Mouse (Mus musculus) heart, embryonic 14.5 days (tissue): Measurements from ENCODE around the gene Gm49333. TPM values are rescaled to one million over a fixed set of nuclear protein-coding genes. Genes with fewer than 3 reads are reported as not detected.

ENCODE experiments used
- ATAC-seq: fragments of 200-750 bp; cut with Nextera tagmentation; 2 replicates; pipeline ENCODE4 v1.8.0; 2017; ENCODE audit warnings: low read depth, moderate TSS enrichment; ENCODE audit not compliant: insufficient number of reproducible peaks, insufficient read depth, low FRiP score
- H3K27ac ChIP-seq, 2 experiments: fragments of 200-500 bp in 1 of 2; fragments of 300-500 bp in 1 of 2; sonication (generic) in 1 of 2; replicated peaks in 1 of 2; 2 replicates each; pipeline ENCODE4 v1.5.1; 2012 to 2014; ENCODE audit warnings: low read depth in 2 of 2, low read length in 2 of 2, control low read depth in 1 of 2, mild to moderate bottlenecking in 1 of 2, mixed read lengths in 1 of 2; ENCODE audit not compliant: control insufficient read depth in 1 of 2, insufficient read depth in 1 of 2
- H3K27me3 ChIP-seq: fragments of 300-500 bp; sonication (generic); 2 replicates; pipeline ENCODE4 v1.6.1; 2014; ENCODE audit warnings: mild to moderate bottlenecking, low read length, control low read depth; ENCODE audit not compliant: control insufficient read depth, insufficient read depth
- H3K36me3 ChIP-seq: fragments of 300-500 bp; sonication (generic); 2 replicates; pipeline ENCODE4 v1.6.1; 2014; ENCODE audit warnings: mild to moderate bottlenecking, control low read depth, low read length, mixed read lengths; ENCODE audit not compliant: control insufficient read depth, insufficient read depth
- H3K4me1 ChIP-seq, 2 experiments: fragments of 200-500 bp in 1 of 2; fragments of 300-500 bp in 1 of 2; sonication (generic) in 1 of 2; 2 replicates each; pipeline ENCODE4 v1.6.1; 2012 to 2014; ENCODE audit warnings: low read length in 2 of 2, control low read depth in 1 of 2, mixed read lengths in 1 of 2; ENCODE audit not compliant: control insufficient read depth in 2 of 2, insufficient read depth in 2 of 2
- H3K4me2 ChIP-seq: fragments of 300-500 bp; sonication (generic); 2 replicates; pipeline ENCODE4 v1.6.1; 2014; ENCODE audit warnings: mild to moderate bottlenecking, low read length
- H3K4me3 ChIP-seq, 2 experiments: fragments of 200-500 bp in 1 of 2; fragments of 300-500 bp in 1 of 2; sonication (generic) in 1 of 2; 2 replicates each; pipeline ENCODE4 v1.5.1; 2012 to 2014; ENCODE audit warnings: low read length in 2 of 2, mild to moderate bottlenecking in 2 of 2, control low read depth in 1 of 2, low read depth in 1 of 2, moderate library complexity in 1 of 2; ENCODE audit not compliant: control insufficient read depth in 1 of 2, insufficient read depth in 1 of 2
- H3K9ac ChIP-seq: fragments of 300-500 bp; sonication (generic); 2 replicates; pipeline ENCODE4 v1.6.1; 2014; ENCODE audit warnings: mild to moderate bottlenecking, low read length
- H3K9me3 ChIP-seq: fragments of 300-500 bp; sonication (generic); 2 replicates; pipeline ENCODE4 v1.6.1; 2016; ENCODE audit warnings: low read length, control low read depth; ENCODE audit not compliant: control insufficient read depth
- WGBS: fragments of 180-500 bp; shearing (Covaris S2); extraction: QIAGEN DNeasy Blood & Tissue Kit; methylation state at CpG from one replicate; pipeline ENCODE4 v1.1.7; 2014; 5-methylcytosine and 5-hydroxymethylcytosine counted together
- microRNA counts: library from miRNA; unstranded; fragments of <30 nt; microRNA quantifications from one replicate; lab custom pipeline; 2016
- microRNA-seq: library from miRNA; unstranded; fragments of <30 nt; microRNA quantifications from one replicate; pipeline ENCODE4, GENCODE M21; 2016
- polyA plus RNA-seq: library from polyadenylated mRNA; unstranded; fragments of >200 nt; fragmentation: Nextera tagmentation; extraction: Ambion mirVana; gene quantifications from 2 replicates; pipeline ENCODE4 v1.2.1, GENCODE M21; 2014

The Gm49333 gene
- polyA plus RNA-seq, 1 experiment from 2014 or later: 0.14 TPM

DNA sequence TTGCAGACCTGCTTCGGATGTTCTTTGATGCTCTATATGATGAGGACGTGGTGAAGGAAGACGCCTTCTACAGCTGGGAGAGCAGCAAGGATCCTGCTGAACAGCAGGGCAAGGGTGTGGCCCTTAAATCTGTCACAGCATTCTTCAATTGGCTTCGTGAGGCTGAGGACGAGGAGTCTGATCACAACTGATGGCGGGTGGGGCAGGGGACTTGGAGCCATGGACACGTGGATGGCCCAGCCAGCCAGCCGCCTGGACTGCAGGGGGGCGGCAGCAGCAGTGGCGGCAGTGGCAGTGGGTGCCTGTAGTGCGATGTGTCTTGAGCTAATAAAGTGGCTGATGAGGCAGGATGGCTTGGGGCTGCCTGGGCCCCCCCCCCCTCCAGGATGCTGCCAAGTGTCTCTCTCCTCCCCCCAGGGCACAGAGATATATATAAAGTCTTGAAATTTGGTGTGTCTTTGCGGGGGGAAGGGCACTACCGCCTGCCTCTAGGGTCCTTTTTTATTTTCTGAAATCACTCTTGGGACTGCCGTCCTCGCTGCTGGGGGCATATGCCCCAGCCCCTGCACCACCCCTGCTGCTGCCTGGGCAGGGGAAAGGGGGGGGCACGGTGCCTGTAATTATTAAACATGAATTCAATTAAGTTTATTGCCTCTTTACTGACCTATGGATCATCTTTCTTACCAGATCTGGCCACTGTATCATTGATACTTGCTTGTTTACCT lies 81.0 kb downstream of the Gm49333 start:
- Histone ChIP-seq H3K27ac (no peak overlapping the region), H3K4me3 (no peak overlapping the region), H3K4me1 (peaks cover 18 to 19% of the 10 kb centered on the region in 2 experiments), H3K9ac (no peak overlapping the region), H3K27me3 (no peaks in the 10 kb centered on the region), H3K4me2 (peak overlapping the region; percentile 80), H3K9me3 (no peaks in the 10 kb centered on the region), H3K36me3 (peaks cover 53% of the 10 kb centered on the region)
- 46% methylated on average over 16 of the region's 16 CpGs for WGBS
- no peak for ATAC-seq

DNA sequence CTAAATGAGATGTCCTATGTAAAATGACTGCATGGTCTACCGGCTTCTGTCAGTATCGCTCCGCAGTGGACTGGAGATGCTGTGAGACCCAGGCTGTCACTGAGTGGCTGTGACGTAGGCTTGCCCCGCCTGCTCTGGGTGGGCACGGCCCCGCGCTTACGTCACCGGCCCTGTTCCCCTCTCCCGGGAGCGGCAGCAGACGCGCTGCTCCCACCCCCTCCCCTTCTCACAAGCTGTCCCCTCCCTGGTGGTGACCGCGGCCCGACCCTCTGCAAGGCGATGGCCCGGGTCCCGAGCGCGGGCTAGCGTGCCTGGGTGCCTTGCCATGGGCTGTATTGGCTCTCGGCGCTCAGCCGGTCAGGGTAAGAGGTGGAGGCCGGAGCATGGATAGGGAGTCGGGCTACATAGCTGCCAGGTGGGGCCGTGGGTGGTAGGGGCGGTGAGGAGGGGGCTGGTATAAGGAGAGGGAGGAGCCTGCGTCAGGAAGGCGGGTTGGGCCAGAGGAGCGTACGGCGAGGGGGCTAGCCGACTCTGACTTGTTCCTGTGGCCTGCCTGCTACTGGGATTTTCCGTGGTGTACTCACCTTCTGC lies 81.8 kb downstream of the Gm49333 start, which contains the start of gene Fam131a:
TSS of gene Fam131a (plus strand) at position 131 of the 591 bp plus-strand sequence.
- under 1% methylated on average over 37 of the region's 37 CpGs for WGBS
- peak within 1 kb of the TSS; percentile 75 for H3K27ac ChIP-seq
- H3K4me1 ChIP-seq: peaks cover 18 to 19% of the 10 kb centered on the region in 2 experiments
- peak within 1 kb of the TSS; percentile 77 for H3K9ac ChIP-seq
- H3K27me3 ChIP-seq: no peaks in the 10 kb centered on the region
- H3K4me3 ChIP-seq: peak within 1 kb of the TSS; percentile 63 to 75
- peaks cover 45% of the 10 kb centered on the region for H3K36me3 ChIP-seq
- peak; percentile 89 for ATAC-seq
- H3K4me2 ChIP-seq: peak within 1 kb of the TSS; percentile 80
- no peaks in the 10 kb centered on the region for H3K9me3 ChIP-seq

DNA sequence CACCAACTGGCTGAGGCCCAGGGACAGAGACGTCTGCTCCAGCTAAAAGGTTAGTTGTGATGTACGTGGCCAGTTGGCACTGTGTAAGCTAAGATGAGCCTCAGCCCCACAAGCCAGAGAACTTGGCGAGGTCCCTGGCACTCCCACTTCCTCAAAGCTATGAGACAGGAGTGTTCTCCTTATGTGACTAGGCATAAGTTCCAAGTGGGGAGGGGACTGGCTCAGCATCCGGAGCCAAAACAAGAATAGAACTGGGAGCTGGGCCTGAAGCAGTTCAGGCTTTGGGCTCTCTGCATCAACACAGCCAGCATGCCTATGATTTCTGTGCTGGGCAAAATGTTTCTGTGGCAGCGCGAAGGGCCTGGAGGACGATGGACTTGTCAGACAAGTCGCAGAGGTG lies 83.4 kb downstream of the Gm49333 start:
- 66% methylated on average over 8 of the region's 8 CpGs for WGBS
- 0 out of 2 replicates have a peak overlapping the region, but pooled peaks have one; percentile 62 for H3K9ac ChIP-seq

More for the DNA sequence above, 83.4 kb downstream of the Gm49333 start:
- H3K9me3 ChIP-seq: no peaks in the 10 kb centered on the region
- ATAC-seq: no peak
- peaks cover 18 to 19% of the 10 kb centered on the region in 2 experiments for H3K4me1 ChIP-seq
- H3K27me3 ChIP-seq: no peaks in the 10 kb centered on the region
- peak overlapping the region; percentile 34 to 72; a peak in 2 of 4 replicates for H3K27ac ChIP-seq
- peak overlapping the region; percentile 65 for H3K4me2 ChIP-seq
- H3K4me3 ChIP-seq: peak overlapping the region; percentile 0 to 37; a peak in 1 of 4 replicates
- H3K36me3 ChIP-seq: peaks cover 43% of the 10 kb centered on the region

MicroRNAs within 50 kb of the gene (microRNA counts, 519-probe panel; counts per million panel counts)
- 3,631 counts per million, percentile 73 among the panel's probes with 10 or more counts for microRNA mmu-miR-1224 (lab: Ali Mortazavi, UCI)

Small RNA genes lying within 50 kb of the gene (microRNA-seq; reads per million reads assigned to microRNA genes)
- gene Mir1224: not detected

Other genes with a start within 250 kb of the Gm49333 start
- 64.6 and 68.6 TPM in 2 replicates for gene Abcc5, start 185.2 kb upstream of the Gm49333 start, polyA plus RNA-seq
- gene Eif2b5, start 112.8 kb upstream of the Gm49333 start, polyA plus RNA-seq: 67.3 and 69.6 TPM in 2 replicates
- gene Dvl3, start 94.6 kb upstream of the Gm49333 start, polyA plus RNA-seq: 20.7 and 21.0 TPM in 2 replicates
- 451 and 502 TPM in 2 replicates for gene Ap2m1, start 76.1 kb upstream of the Gm49333 start, polyA plus RNA-seq
- 37.1 and 46.0 TPM in 2 replicates for gene Abcf3, start 63.0 kb upstream of the Gm49333 start, polyA plus RNA-seq
- 0.23 and 0.54 TPM in 2 replicates for gene Vwa5b2, start 22.1 kb upstream of the Gm49333 start, polyA plus RNA-seq
- 19.4 TPM in 2 replicates for gene Eef1akmt4, start within 50 bp of the Gm49333 start, polyA plus RNA-seq
- gene Alg3, start 125 bp downstream of the Gm49333 start, polyA plus RNA-seq: 29.3 and 31.4 TPM in 2 replicates
- gene Camk2n2, start 9.7 kb downstream of the Gm49333 start, polyA plus RNA-seq: 0.40 and 0.57 TPM in 2 replicates
- gene Ece2, start 18.2 kb downstream of the Gm49333 start, polyA plus RNA-seq: 0.22 and 0.53 TPM in 2 replicates
- 217 and 231 TPM in 2 replicates for gene Psmd2, start 40.0 kb downstream of the Gm49333 start, polyA plus RNA-seq
- 96.6 and 107 TPM in 2 replicates for gene Eif4g1, start 56.7 kb downstream of the Gm49333 start, polyA plus RNA-seq
- 7.1 and 7.2 TPM in 2 replicates for gene Fam131a, start 81.6 kb downstream of the Gm49333 start, polyA plus RNA-seq
- gene Polr2h, start 106.1 kb downstream of the Gm49333 start, polyA plus RNA-seq: 53.2 and 58.4 TPM in 2 replicates
- gene Clcn2, start 106.1 kb downstream of the Gm49333 start, polyA plus RNA-seq: 4.0 and 5.1 TPM in 2 replicates
- 0.67 and 0.70 TPM in 2 replicates for gene Chrd, start 121.5 kb downstream of the Gm49333 start, polyA plus RNA-seq
- gene Thpo, start 122.9 kb downstream of the Gm49333 start, polyA plus RNA-seq: 0.34 TPM in 1 of 2 replicates, not detected in the other